Mouse (Mus musculus): ENCODE data around the gene Stim1.
A peak's percentile ranks its signal among the peaks of the same experiment; 100 is the strongest.

Gene Stim1

GRCm38 (mm10) chr7:102267601-102268394, at the start of gene Stim1:
Gene Stim1 (plus strand): TSS chr7:102267806.
- DNase-seq (ENCODE audit: low read depth, low spot score): peak; percentile 73
- Histone ChIP-seq H3K36me3 (ENCODE audit: control insufficient read depth, insufficient read depth, low read length, poor library complexity, severe bottlenecking) (no peaks in the 10 kb centered on the region), H3K27me3 (ENCODE audit: control insufficient read depth, insufficient read depth, low read length, poor library complexity, severe bottlenecking) (no peaks in the 10 kb centered on the region)

GRCm38 (mm10) chr7:102221899-102222298, 45.7 kb upstream of the Stim1 start:
- DNase-seq (ENCODE audit: low read depth, low spot score): no peak
- H3K36me3 ChIP-seq (ENCODE audit: control insufficient read depth, insufficient read depth, low read length, poor library complexity, severe bottlenecking): no peaks in the 10 kb centered on the region

GRCm38 (mm10) chr7:102222336-102222735, 45.3 kb upstream of the Stim1 start:
- Histone ChIP-seq H3K27me3 (ENCODE audit: control insufficient read depth, insufficient read depth, low read length, poor library complexity, severe bottlenecking) (no peaks in the 10 kb centered on the region), H3K36me3 (ENCODE audit: control insufficient read depth, insufficient read depth, low read length, poor library complexity, severe bottlenecking) (no peaks in the 10 kb centered on the region)
- DNase-seq (ENCODE audit: low read depth, low spot score): peak; percentile 75

More at GRCm38 (mm10) chr7:102221899-102222298, 45.7 kb upstream of the Stim1 start:
- H3K27me3 ChIP-seq (ENCODE audit: control insufficient read depth, insufficient read depth, low read length, poor library complexity, severe bottlenecking): no peaks in the 10 kb centered on the region

- H3K36me3 ChIP-seq (ENCODE audit: control insufficient read depth, insufficient read depth, low read length, poor library complexity, severe bottlenecking): no peaks in the 10 kb centered on the region
- peak; percentile 55 for DNase-seq (ENCODE audit: low read depth, low spot score)
- H3K27me3 ChIP-seq (ENCODE audit: control insufficient read depth, insufficient read depth, low read length, poor library complexity, severe bottlenecking): no peaks in the 10 kb centered on the region
Observed at GRCm38 (mm10) chr7:102222830-102223556, 44.6 kb upstream of the Stim1 start.

- no peaks in the 10 kb centered on the region for H3K36me3 ChIP-seq (ENCODE audit: control insufficient read depth, insufficient read depth, low read length, poor library complexity, severe bottlenecking)
- DNase-seq (ENCODE audit: low read depth, low spot score): no peak
- no peaks in the 10 kb centered on the region for H3K27me3 ChIP-seq (ENCODE audit: control insufficient read depth, insufficient read depth, low read length, poor library complexity, severe bottlenecking)
Observed at GRCm38 (mm10) chr7:102223883-102224738, 43.5 kb upstream of the Stim1 start.

GRCm38 (mm10) chr7:102226051-102226450, 41.6 kb upstream of the Stim1 start:
- Histone ChIP-seq H3K27me3 (ENCODE audit: control insufficient read depth, insufficient read depth, low read length, poor library complexity, severe bottlenecking) (no peaks in the 10 kb centered on the region), H3K36me3 (ENCODE audit: control insufficient read depth, insufficient read depth, low read length, poor library complexity, severe bottlenecking) (0 out of 2 replicates have a peak, but pooled peaks cover under 1% of the 10 kb centered on the region)
- DNase-seq (ENCODE audit: low read depth, low spot score): no peak

GRCm38 (mm10) chr7:102228049-102228670, 39.4 kb upstream of the Stim1 start:
- DNase-seq (ENCODE audit: low read depth, low spot score): no peak

GRCm38 (mm10) chr7:102229814-102230213, 37.8 kb upstream of the Stim1 start:
- Histone ChIP-seq H3K36me3 (ENCODE audit: control insufficient read depth, insufficient read depth, low read length, poor library complexity, severe bottlenecking) (0 out of 2 replicates have a peak, but pooled peaks cover 2% of the 10 kb centered on the region), H3K27me3 (ENCODE audit: control insufficient read depth, insufficient read depth, low read length, poor library complexity, severe bottlenecking) (no peaks in the 10 kb centered on the region)
- DNase-seq (ENCODE audit: low read depth, low spot score): no peak

More at GRCm38 (mm10) chr7:102228049-102228670, 39.4 kb upstream of the Stim1 start:
- Histone ChIP-seq H3K36me3 (ENCODE audit: control insufficient read depth, insufficient read depth, low read length, poor library complexity, severe bottlenecking) (0 out of 2 replicates have a peak, but pooled peaks cover 2% of the 10 kb centered on the region), H3K27me3 (ENCODE audit: control insufficient read depth, insufficient read depth, low read length, poor library complexity, severe bottlenecking) (no peaks in the 10 kb centered on the region)

- Histone ChIP-seq H3K27me3 (ENCODE audit: control insufficient read depth, insufficient read depth, low read length, poor library complexity, severe bottlenecking) (no peaks in the 10 kb centered on the region), H3K36me3 (ENCODE audit: control insufficient read depth, insufficient read depth, low read length, poor library complexity, severe bottlenecking) (peaks cover 6% of the 10 kb centered on the region; the same call in 1 of the 2 replicates)
- DNase-seq (ENCODE audit: low read depth, low spot score): no peak
Observed at GRCm38 (mm10) chr7:102233059-102233458, 34.5 kb upstream of the Stim1 start.

GRCm38 (mm10) chr7:102238686-102239286, 28.8 kb upstream of the Stim1 start:
- DNase-seq (ENCODE audit: low read depth, low spot score): no peak
- Histone ChIP-seq H3K36me3 (ENCODE audit: control insufficient read depth, insufficient read depth, low read length, poor library complexity, severe bottlenecking) (peaks cover 6% of the 10 kb centered on the region), H3K27me3 (ENCODE audit: control insufficient read depth, insufficient read depth, low read length, poor library complexity, severe bottlenecking) (no peaks in the 10 kb centered on the region)

- H3K27me3 ChIP-seq (ENCODE audit: control insufficient read depth, insufficient read depth, low read length, poor library complexity, severe bottlenecking): no peaks in the 10 kb centered on the region
- peaks cover 6% of the 10 kb centered on the region for H3K36me3 ChIP-seq (ENCODE audit: control insufficient read depth, insufficient read depth, low read length, poor library complexity, severe bottlenecking)
- no peak for DNase-seq (ENCODE audit: low read depth, low spot score)
Observed at GRCm38 (mm10) chr7:102239591-102239990, 28.0 kb upstream of the Stim1 start.

GRCm38 (mm10) chr7:102242371-102242770, 25.2 kb upstream of the Stim1 start:
- no peak for DNase-seq (ENCODE audit: low read depth, low spot score)
- H3K36me3 ChIP-seq (ENCODE audit: control insufficient read depth, insufficient read depth, low read length, poor library complexity, severe bottlenecking): peaks cover 5% of the 10 kb centered on the region
- no peaks in the 10 kb centered on the region for H3K27me3 ChIP-seq (ENCODE audit: control insufficient read depth, insufficient read depth, low read length, poor library complexity, severe bottlenecking)

GRCm38 (mm10) chr7:102242917-102243316, 24.7 kb upstream of the Stim1 start:
- no peak for DNase-seq (ENCODE audit: low read depth, low spot score)
- Histone ChIP-seq H3K27me3 (ENCODE audit: control insufficient read depth, insufficient read depth, low read length, poor library complexity, severe bottlenecking) (no peaks in the 10 kb centered on the region), H3K36me3 (ENCODE audit: control insufficient read depth, insufficient read depth, low read length, poor library complexity, severe bottlenecking) (peaks cover 2% of the 10 kb centered on the region)

- no peaks in the 10 kb centered on the region for H3K27me3 ChIP-seq (ENCODE audit: control insufficient read depth, insufficient read depth, low read length, poor library complexity, severe bottlenecking)
- H3K36me3 ChIP-seq (ENCODE audit: control insufficient read depth, insufficient read depth, low read length, poor library complexity, severe bottlenecking): peaks cover 2% of the 10 kb centered on the region
- peak; percentile 41 for DNase-seq (ENCODE audit: low read depth, low spot score)
Observed at GRCm38 (mm10) chr7:102243870-102244269, 23.7 kb upstream of the Stim1 start.

Data from splenic B cell, adult 2 months (primary cell).